Mouse (Mus musculus) cerebellum, adult 9-11 months (tissue): Measurements from ENCODE around the gene Mtx3.
"Not testable (repeated sequence)": the region's sequence is repeated elsewhere in the genome, so short reads cannot be mapped to it uniquely, and the experiment has no call there.

Source experiments
- DNase-seq: peaks from one replicate; pipeline ENCODE4 v3.0.0; 2022

The Mtx3 gene

GRCm38 (mm10) chr13:92844586-92845221 is at the start of gene Mtx3:
Mtx3 (plus strand) TSS chr13:92844760.
- DNase-seq = peak; percentile 87

- DNase-seq = no peak
These were observed 45.7 kb upstream of the Mtx3 start for GRCm38 (mm10) chr13:92798830-92799229.

GRCm38 (mm10) chr13:92799306-92799925 is 45.1 kb upstream of the Mtx3 start:
- no peak for DNase-seq

- DNase-seq = no peak
These were observed 37.8 kb upstream of the Mtx3 start for GRCm38 (mm10) chr13:92806785-92807184.

GRCm38 (mm10) chr13:92807849-92808248 is 36.7 kb upstream of the Mtx3 start:
- DNase-seq = no peak

GRCm38 (mm10) chr13:92810592-92810991 is 34.0 kb upstream of the Mtx3 start:
- DNase-seq = not testable (repeated sequence)

- no peak for DNase-seq
These were observed 28.2 kb upstream of the Mtx3 start for GRCm38 (mm10) chr13:92816329-92816728.

- no peak for DNase-seq
These were observed 27.2 kb upstream of the Mtx3 start for GRCm38 (mm10) chr13:92817357-92817756.

- no peak for DNase-seq
These were observed 15.7 kb upstream of the Mtx3 start for GRCm38 (mm10) chr13:92828820-92829219.

- no peak for DNase-seq
These were observed 11.4 kb upstream of the Mtx3 start for GRCm38 (mm10) chr13:92833162-92833561.

GRCm38 (mm10) chr13:92846438-92846837 is 1.9 kb downstream of the Mtx3 start:
- no peak for DNase-seq

GRCm38 (mm10) chr13:92847336-92847735 is 2.8 kb downstream of the Mtx3 start:
- DNase-seq = no peak

GRCm38 (mm10) chr13:92848002-92848401 is 3.4 kb downstream of the Mtx3 start:
- no peak for DNase-seq

GRCm38 (mm10) chr13:92855901-92856300 is 11.3 kb downstream of the Mtx3 start:
- DNase-seq = no peak

- DNase-seq = no peak
These were observed 14.2 kb downstream of the Mtx3 start for GRCm38 (mm10) chr13:92858808-92859207.

- no peak for DNase-seq
These were observed 15.4 kb downstream of the Mtx3 start for GRCm38 (mm10) chr13:92859959-92860358.

GRCm38 (mm10) chr13:92865358-92865757 is 20.8 kb downstream of the Mtx3 start:
- DNase-seq = no peak

GRCm38 (mm10) chr13:92866680-92867079 is 22.1 kb downstream of the Mtx3 start:
- no peak for DNase-seq

- DNase-seq = no peak
These were observed 35.0 kb downstream of the Mtx3 start for GRCm38 (mm10) chr13:92879514-92879913.

- DNase-seq = no peak
These were observed 35.4 kb downstream of the Mtx3 start for GRCm38 (mm10) chr13:92879933-92880332.

- peak; percentile 27 for DNase-seq
These were observed 36.0 kb downstream of the Mtx3 start for GRCm38 (mm10) chr13:92880589-92880988.

- no peak for DNase-seq
These were observed 37.9 kb downstream of the Mtx3 start for GRCm38 (mm10) chr13:92882271-92882985.

GRCm38 (mm10) chr13:92882986-92883720 is 38.6 kb downstream of the Mtx3 start:
- no peak for DNase-seq
